Mouse (Mus musculus): ENCODE measurements at regions not wholly inside any gene's neighbourhood (a gene's known extent, or its start where the extent isn't known, plus 50 kb on each side); places are given as distances from the start of the nearest gene placed in this dataset.

DNA sequence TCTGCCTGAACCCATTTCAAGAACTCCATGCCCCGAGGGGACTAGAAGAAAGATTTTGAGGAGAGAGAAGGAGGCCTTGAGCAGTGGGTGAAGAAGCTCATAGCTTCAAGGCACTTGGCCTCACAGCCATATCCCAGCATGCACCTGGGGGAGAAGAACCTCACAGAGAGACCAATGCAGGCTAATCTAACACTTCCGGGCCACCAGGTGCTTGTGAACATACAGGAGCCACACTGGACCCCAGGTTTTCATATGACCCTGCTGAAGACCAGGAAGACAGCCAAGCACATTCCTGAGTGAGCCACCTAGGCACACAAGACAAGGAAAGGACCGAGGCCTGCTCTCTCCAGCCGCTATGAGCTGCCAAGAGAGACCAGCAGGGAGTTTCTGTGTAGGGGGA, 61.6 kb downstream of the Sik1 start:
- TF ChIP-seq CTCF (IDR thresholded peaks at IDR 0.05; ENCODE audit: extremely low read depth, insufficient read depth, low read length) (no peak), POLR2A (IDR thresholded peaks at IDR 0.05; ENCODE audit: extremely low read depth, insufficient read depth, low read length) (no peak)
